Mouse (Mus musculus) liver, postnatal 0 days (tissue): ENCODE measurements around the gene Bricd5.

Source experiments
- CTCF ChIP-seq: sonication (generic); IDR thresholded peaks from 2 replicates; pipeline ENCODE4 v1.5.1; 2016; ENCODE audit warnings: antibody characterized with exemption, low read depth
- EP300 ChIP-seq: IDR thresholded peaks from 2 replicates; pipeline ENCODE4 v1.6.1; 2016; ENCODE audit warnings: antibody characterized with exemption, low read depth, mild to moderate bottlenecking

GRCm38 (mm10) chr17:24524734-24525133 lies 51.0 kb downstream of the Bricd5 start:
- TF ChIP-seq CTCF (no peak), EP300 (no peak)
